Mouse (Mus musculus) E14TG2a.4 (cell line): ENCODE results near the gene 2010111I01Rik.

Experiments used
- H3K27me3 ChIP-seq: 2 replicates; pipeline ENCODE4 v1.6.1; 2014; ENCODE audit warnings: low read length, control low read depth; ENCODE audit not compliant: insufficient read depth
- H3K36me3 ChIP-seq: 2 replicates; pipeline ENCODE4 v1.6.1; 2014; ENCODE audit warnings: low read length, control low read depth; ENCODE audit not compliant: insufficient read depth
- H3K4me1 ChIP-seq: replicated peaks from 2 replicates; pipeline ENCODE4 v1.6.1; 2014; ENCODE audit warnings: low read depth, low read length, control low read depth
- H3K4me3 ChIP-seq: replicated peaks from 2 replicates; pipeline ENCODE4 v1.5.1; 2014; ENCODE audit warnings: mild to moderate bottlenecking, low read length
- H3K9me3 ChIP-seq: 2 replicates; pipeline ENCODE4 v1.6.1; 2014; ENCODE audit warnings: low read length, control low read depth
- CTCF ChIP-seq: conservative IDR thresholded peaks from 2 replicates; pipeline ENCODE4 v1.5.1; 2014; ENCODE audit warnings: low read length
- NANOG ChIP-seq: IDR thresholded peaks from 2 replicates; pipeline ENCODE4 v1.6.1; 2014; ENCODE audit warnings: borderline replicate concordance, low read length, mixed read lengths
- POU5F1 ChIP-seq: IDR thresholded peaks from 2 replicates; pipeline ENCODE4 v1.6.1; 2014; ENCODE audit warnings: low read length, borderline replicate concordance

Gene 2010111I01Rik

DNA sequence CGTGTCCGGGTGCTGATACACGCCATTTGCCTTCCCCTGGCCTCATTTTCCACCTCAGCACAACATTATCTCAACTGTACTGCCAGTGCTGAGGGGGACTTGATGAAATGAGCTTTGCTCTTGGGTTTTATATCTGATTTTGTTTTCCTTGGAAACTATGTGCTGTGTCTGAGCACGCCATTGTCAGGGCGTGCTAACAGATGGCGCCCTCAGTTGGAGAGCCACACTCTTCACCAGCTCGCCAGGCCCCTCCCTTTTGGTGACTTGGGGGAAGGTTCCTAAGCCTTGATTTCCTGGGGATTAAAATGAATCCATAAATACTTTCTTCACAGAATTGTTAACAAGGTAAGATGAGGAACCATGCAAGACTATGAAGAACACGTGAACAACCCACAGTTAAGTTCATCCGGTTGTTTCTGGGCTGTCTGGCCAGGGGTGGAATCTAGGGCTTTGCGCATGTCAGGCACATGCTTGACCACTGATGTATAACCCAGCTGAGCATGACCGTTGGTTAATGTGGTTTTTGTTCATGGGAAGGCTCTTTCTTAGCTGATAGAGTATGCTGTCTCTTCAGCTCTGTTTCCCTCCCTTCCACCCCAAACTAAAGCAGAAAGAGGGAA lies 321.9 kb downstream of the 2010111I01Rik start:
- Histone ChIP-seq H3K36me3 (peaks cover 94% of the 10 kb centered on the region), H3K9me3 (no peaks in the 10 kb centered on the region), H3K4me1 (peaks cover 78% of the 10 kb centered on the region), H3K27me3 (no peaks in the 10 kb centered on the region), H3K4me3 (no peak overlapping the region)
- TF ChIP-seq CTCF (no peak), NANOG (no peak), POU5F1 (no peak)

- TF ChIP-seq NANOG (no peak), POU5F1 (no peak), CTCF (no peak)
- Histone ChIP-seq H3K9me3 (no peaks in the 10 kb centered on the region), H3K27me3 (no peaks in the 10 kb centered on the region), H3K4me1 (peaks cover 86% of the 10 kb centered on the region), H3K4me3 (no peak overlapping the region), H3K36me3 (peaks cover 75% of the 10 kb centered on the region)
Observed at GRCm38 (mm10) chr13:63289152-63289551, 324.5 kb downstream of the 2010111I01Rik start.

- Histone ChIP-seq H3K36me3 (peaks cover 73% of the 10 kb centered on the region), H3K4me3 (no peak overlapping the region), H3K4me1 (peaks cover 91% of the 10 kb centered on the region), H3K27me3 (no peaks in the 10 kb centered on the region), H3K9me3 (no peaks in the 10 kb centered on the region)
- no peak for TF ChIP-seq POU5F1
Observed at GRCm38 (mm10) chr13:63289687-63290086, 325.0 kb downstream of the 2010111I01Rik start.

DNA sequence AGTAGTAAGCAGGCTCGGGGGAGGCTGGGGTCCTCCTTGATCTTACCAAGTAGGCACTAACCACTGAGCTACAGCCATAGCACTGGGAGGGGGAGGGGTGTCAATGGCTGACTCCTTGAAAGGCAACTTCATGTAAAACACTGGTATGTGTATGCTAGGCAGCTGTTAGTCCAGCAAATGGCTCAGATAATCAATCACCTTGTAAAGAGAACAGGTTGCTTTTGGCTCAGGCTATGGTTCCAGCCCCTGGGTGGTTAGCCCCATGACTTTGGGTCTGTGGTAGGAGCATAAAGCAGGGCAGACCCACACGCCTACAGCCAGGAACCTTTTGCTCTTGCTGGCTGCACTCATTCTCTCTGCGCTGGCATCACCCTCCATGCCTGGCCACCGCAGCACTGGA lies 325.4 kb downstream of the 2010111I01Rik start:
- Histone ChIP-seq H3K9me3 (no peaks in the 10 kb centered on the region), H3K27me3 (no peaks in the 10 kb centered on the region), H3K36me3 (peaks cover 73% of the 10 kb centered on the region), H3K4me3 (no peak overlapping the region), H3K4me1 (peaks cover 95% of the 10 kb centered on the region)
- TF ChIP-seq POU5F1 (no peak), NANOG (no peak)

DNA sequence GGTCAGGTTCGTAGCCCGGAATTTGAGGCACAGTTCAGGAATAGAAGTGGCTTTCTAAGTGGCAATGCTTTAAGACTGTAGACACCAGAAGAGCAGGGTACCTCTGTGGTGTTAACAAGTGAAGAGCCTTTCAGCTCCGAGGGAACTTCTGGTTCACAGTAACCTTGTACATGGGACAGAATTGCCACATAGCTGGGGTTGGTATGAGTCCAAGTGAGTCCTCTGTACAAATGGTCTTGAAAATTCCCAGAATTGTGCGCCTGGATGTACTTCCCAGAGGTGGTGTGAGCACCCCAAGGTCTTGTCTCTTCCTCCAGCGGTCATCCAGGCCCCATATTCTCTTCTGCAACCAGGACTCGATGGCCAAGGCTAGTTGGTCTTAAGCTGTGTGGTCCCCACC lies 326.3 kb downstream of the 2010111I01Rik start:
- no peaks in the 10 kb centered on the region for H3K9me3 ChIP-seq
- H3K36me3 ChIP-seq: peaks cover 74% of the 10 kb centered on the region
- TF ChIP-seq POU5F1: no peak
- no peak for TF ChIP-seq CTCF
- TF ChIP-seq NANOG: no peak
- peaks cover 98% of the 10 kb centered on the region for H3K4me1 ChIP-seq
- no peaks in the 10 kb centered on the region for H3K27me3 ChIP-seq
- no peak overlapping the region for H3K4me3 ChIP-seq

DNA sequence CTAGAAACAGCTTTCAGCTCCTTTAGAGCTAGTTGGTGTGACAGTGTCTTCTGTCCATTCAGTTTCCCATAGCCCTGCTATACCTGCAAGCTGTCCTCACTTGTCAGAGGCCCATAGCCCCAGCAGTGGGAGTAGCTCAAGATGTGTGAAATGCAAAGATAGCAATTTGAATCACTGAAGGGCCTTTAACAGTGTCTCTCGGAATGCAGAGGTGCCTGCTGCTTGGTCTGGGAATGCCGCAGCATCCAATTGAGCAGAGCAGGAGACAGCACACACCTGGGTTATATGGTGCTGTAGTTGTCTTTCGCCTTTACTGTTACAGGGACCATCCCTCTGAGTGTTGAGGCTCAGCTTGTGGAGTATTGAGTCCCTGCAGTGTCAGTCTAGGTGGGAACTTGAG lies 329.0 kb downstream of the 2010111I01Rik start:
- Histone ChIP-seq H3K9me3 (no peaks in the 10 kb centered on the region), H3K4me3 (peak overlapping the region; percentile 51), H3K4me1 (peaks cover 97% of the 10 kb centered on the region), H3K36me3 (peaks cover 74% of the 10 kb centered on the region), H3K27me3 (no peaks in the 10 kb centered on the region)
- TF ChIP-seq NANOG (no peak), POU5F1 (no peak; the same call in 1 of the 2 replicates), CTCF (no peak)

DNA sequence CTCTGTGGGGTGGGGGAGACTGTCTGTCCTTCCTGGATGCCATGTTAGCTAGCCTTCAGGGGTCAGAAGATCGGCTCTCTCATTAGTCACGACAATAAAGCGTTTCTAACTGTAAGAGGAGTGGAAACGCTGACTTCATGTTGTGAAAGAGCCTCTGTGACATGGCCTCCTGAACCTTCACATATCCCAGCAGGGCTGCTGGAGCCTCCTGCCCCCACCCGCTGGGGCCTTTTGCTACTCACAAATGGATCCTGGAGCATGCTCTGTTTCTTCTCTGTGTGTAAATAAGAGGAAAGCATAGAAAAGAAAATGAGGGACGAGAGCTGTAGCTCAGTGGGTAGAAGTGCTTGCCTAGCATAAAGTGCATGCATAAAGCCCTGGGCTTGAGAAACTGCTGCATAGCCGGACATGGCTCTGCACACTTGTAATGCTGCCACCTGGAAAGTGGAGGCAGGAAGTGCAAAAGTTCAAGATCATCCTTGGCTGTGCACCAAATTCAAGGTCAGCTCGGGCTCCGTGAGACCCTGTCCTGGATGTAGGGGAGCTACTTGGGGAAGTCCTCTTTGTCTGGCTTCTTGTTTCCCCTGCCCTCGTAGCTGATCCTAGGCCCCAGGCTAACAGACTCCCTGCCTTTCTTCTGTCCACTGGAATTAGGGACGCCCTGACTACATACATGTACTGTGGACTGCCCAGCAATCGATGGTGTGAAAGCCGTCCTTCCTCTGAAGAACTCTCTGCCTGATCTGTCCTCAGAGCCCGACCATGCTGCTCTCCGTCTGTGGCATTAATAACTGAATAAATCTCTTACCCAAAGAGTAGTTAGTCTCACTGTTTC lies 329.9 kb downstream of the 2010111I01Rik start:
- Histone ChIP-seq H3K27me3 (no peaks in the 10 kb centered on the region), H3K4me3 (peak overlapping the region; percentile 51), H3K9me3 (no peaks in the 10 kb centered on the region), H3K4me1 (peaks cover 97% of the 10 kb centered on the region), H3K36me3 (peaks cover 74% of the 10 kb centered on the region)
- TF ChIP-seq POU5F1 (no peak), NANOG (no peak), CTCF (no peak)

DNA sequence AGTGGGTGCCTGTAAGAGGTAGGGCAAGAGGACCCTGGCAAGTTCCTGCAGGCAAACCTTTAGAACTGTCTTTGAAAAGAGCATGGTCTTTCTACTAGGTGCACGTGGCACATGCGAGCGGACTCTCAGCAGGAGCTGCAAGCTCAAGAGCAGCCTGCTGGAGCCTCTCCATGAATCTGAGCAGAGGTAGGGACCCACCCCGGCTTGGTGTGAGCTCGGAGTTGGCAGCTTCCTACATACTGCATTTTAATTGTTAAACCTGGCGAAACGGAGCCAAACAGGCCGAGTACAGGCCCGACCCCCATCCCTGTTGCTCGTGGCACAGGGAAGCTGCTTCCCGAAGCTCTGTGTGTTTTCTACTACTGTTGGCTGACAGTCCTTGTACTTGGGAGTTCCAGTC lies 331.6 kb downstream of the 2010111I01Rik start:
- no peak overlapping the region for H3K4me3 ChIP-seq
- no peaks in the 10 kb centered on the region for H3K9me3 ChIP-seq
- peaks cover 97% of the 10 kb centered on the region for H3K4me1 ChIP-seq
- H3K36me3 ChIP-seq: peaks cover 74% of the 10 kb centered on the region
- H3K27me3 ChIP-seq: no peaks in the 10 kb centered on the region
- TF ChIP-seq CTCF: no peak
- TF ChIP-seq NANOG: no peak
- TF ChIP-seq POU5F1: no peak
